Comparison of ENCODE assay signal across 8 mouse cellular contexts in genomic region chr1:152089526-152089925, GRCm38 (mm10). TPM values are rescaled to one million over a fixed set of nuclear protein-coding genes. Genes with fewer than 3 reads are reported as not detected.
DNase-seq lines count a peak whose midpoint lies in the region; ATAC-seq and TF ChIP-seq lines count a peak whose summit lies in the region.

No protein-coding gene starts in this region.

- no peaks in the 10 kb centered on the region for H3K9me3 ChIP-seq in kidney, embryonic 16.5 days (ENCODE audit: low read length)
- no peaks in the 10 kb centered on the region for H3K9me3 ChIP-seq in liver, embryonic 11.5 days (ENCODE audit: control insufficient read depth, low read length)

- TF ChIP-seq EP300 in heart, adult 2 months (IDR thresholded peaks at IDR 0.05; ENCODE audit: insufficient read depth, low read depth, low read length) = no peak

- peak; percentile 12 to 25 for DNase-seq in lung, adult 18-20 months
- no peak for DNase-seq in lung, postnatal 25 days (ENCODE audit: low spot score)
- peak; percentile 46 to 57 for DNase-seq in cerebellum, postnatal 36 days
- peak; percentile 50 to 66 for DNase-seq in heart, adult 2 months
- DNase-seq in liver, embryonic 11.5 days (ENCODE audit: low spot score) = peak; percentile 64
- peak; percentile 75 to 83 for DNase-seq in natural killer cell, adult 2 months (ENCODE audit: low spot score in 2 of 2)
- peak; percentile 68 for DNase-seq in testis, postnatal 10 days (ENCODE audit: low spot score)

- H3K27ac ChIP-seq in heart, adult 2 months = peak overlapping the region; percentile 93
- peak overlapping the region; percentile 82 for H3K27ac ChIP-seq in kidney, embryonic 16.5 days (ENCODE audit: low read length)
- peak overlapping the region; percentile 23; the same call in 1 of the 2 replicates for H3K27ac ChIP-seq in liver, embryonic 11.5 days (ENCODE audit: low read depth, low read length)

- WGBS in heart, adult 2 months = under 1% methylated on average over 25 of the region's 25 CpGs
- 0% methylated on average over 9 of the region's 25 CpGs for WGBS in kidney, embryonic 16.5 days
- WGBS in liver, embryonic 11.5 days = under 1% methylated on average over 21 of the region's 25 CpGs

- TF ChIP-seq CTCF in heart, adult 2 months (IDR thresholded peaks at IDR 0.05) = no peak

- peak; percentile 32 for ATAC-seq in kidney, embryonic 16.5 days (ENCODE audit: low FRiP score, low TSS enrichment)
- ATAC-seq in liver, embryonic 11.5 days (replicated peaks; ENCODE audit: low FRiP score) = 0 out of 2 replicates have a peak, but pooled peaks have one; percentile 17

- peak overlapping the region; percentile 93 for H3K9ac ChIP-seq in heart, adult 2 months (ENCODE audit: low read depth, low read length)
- H3K9ac ChIP-seq in kidney, embryonic 16.5 days (replicated peaks; ENCODE audit: low read length) = peak overlapping the region; percentile 92
- peak overlapping the region; percentile 69 for H3K9ac ChIP-seq in liver, embryonic 11.5 days (ENCODE audit: low read depth, low read length)

- peaks cover 8% of the 10 kb centered on the region for H3K4me1 ChIP-seq in heart, adult 2 months (ENCODE audit: control insufficient read depth, insufficient read depth, low read length)
- H3K4me1 ChIP-seq in kidney, embryonic 16.5 days (ENCODE audit: insufficient read depth, low read length) = peaks cover 34% of the 10 kb centered on the region
- peaks cover 8% of the 10 kb centered on the region for H3K4me1 ChIP-seq in liver, embryonic 11.5 days (replicated peaks; ENCODE audit: control insufficient read depth, insufficient read depth, low read length)

- intact Hi-C loops in heart, adult 2 months (cut with DNase I) = loop anchor here (2.0 to 5.0 kb wide), 3 partner anchors 51 to 203 kb away; no protein-coding TSS in a partner anchor

- H3K36me3 ChIP-seq in heart, adult 2 months (ENCODE audit: control insufficient read depth, insufficient read depth, low read length) = peaks cover 2% of the 10 kb centered on the region; the same call in 1 of the 2 replicates
- no peaks in the 10 kb centered on the region for H3K36me3 ChIP-seq in kidney, embryonic 16.5 days (ENCODE audit: insufficient read depth, low read length)
- no peaks in the 10 kb centered on the region for H3K36me3 ChIP-seq in liver, embryonic 11.5 days (ENCODE audit: control insufficient read depth, insufficient read depth, low read length)

- TF ChIP-seq POLR2A in heart, adult 2 months (IDR thresholded peaks at IDR 0.05; ENCODE audit: insufficient read depth, low read depth, low read length) = no peak

- H3K27me3 ChIP-seq in heart, adult 2 months (ENCODE audit: control insufficient read depth, insufficient read depth, low read length) = no peaks in the 10 kb centered on the region
- H3K27me3 ChIP-seq in kidney, embryonic 16.5 days (ENCODE audit: insufficient read depth, low read length) = no peaks in the 10 kb centered on the region
- H3K27me3 ChIP-seq in liver, embryonic 11.5 days (replicated peaks; ENCODE audit: control insufficient read depth, insufficient read depth, low read length) = peaks cover 50% of the 10 kb centered on the region

- peak overlapping the region; percentile 91 for H3K4me3 ChIP-seq in heart, adult 2 months
- H3K4me3 ChIP-seq in kidney, embryonic 16.5 days (ENCODE audit: low read length) = peak overlapping the region; percentile 92
- H3K4me3 ChIP-seq in liver, embryonic 11.5 days (ENCODE audit: low read depth, low read length) = peak overlapping the region; percentile 76

- H3K79me2 ChIP-seq in heart, adult 2 months (replicated peaks; ENCODE audit: control insufficient read depth, insufficient read depth, low read length) = no peaks in the 10 kb centered on the region

- H3K4me2 ChIP-seq in kidney, embryonic 16.5 days (replicated peaks; ENCODE audit: low read depth, low read length) = peak overlapping the region; percentile 88
- peak overlapping the region; percentile 75 for H3K4me2 ChIP-seq in liver, embryonic 11.5 days

RNA-seq across cellular contexts. Expression of gene 1700025G04Rik, which starts 0.4 kb away (rescaled TPM):
- total RNA-seq in heart, adult 2 months (2021) = 10 to 100 TPM; 40.4 to 46.1 TPM
- polyA plus RNA-seq in heart, adult 2 months (2012; rRNA removed) = 11.0 and 25.0 TPM in 2 replicates
- polyA plus RNA-seq in kidney, embryonic 16.5 days (2015; fragmentation: Nextera tagmentation; extraction: Ambion mirVana) = 13.7 and 15.4 TPM in 2 replicates
- 8.7 and 8.9 TPM in 2 replicates for polyA plus RNA-seq in liver, embryonic 11.5 days (2014; fragmentation: Nextera tagmentation; extraction: Ambion mirVana)

Comparison
In these comparisons a context has a peak if more than half of its experiments do, and no peak if none do; other contexts are left out.
1. H3K27ac ChIP-seq: peak in every context shown above with its lines; median percentile 93 in heart, adult 2 months; 82 in kidney, embryonic 16.5 days; 23 in liver, embryonic 11.5 days.